Mouse (Mus musculus): ENCODE measurements around the gene Gm10577.

Gene Gm10577

GRCm38 (mm10) chr4:101020596-101020995 is at the start of gene Gm10577:
Gene Gm10577 (minus strand): TSS chr4:101020696.
- no peak for DNase-seq

DNA sequence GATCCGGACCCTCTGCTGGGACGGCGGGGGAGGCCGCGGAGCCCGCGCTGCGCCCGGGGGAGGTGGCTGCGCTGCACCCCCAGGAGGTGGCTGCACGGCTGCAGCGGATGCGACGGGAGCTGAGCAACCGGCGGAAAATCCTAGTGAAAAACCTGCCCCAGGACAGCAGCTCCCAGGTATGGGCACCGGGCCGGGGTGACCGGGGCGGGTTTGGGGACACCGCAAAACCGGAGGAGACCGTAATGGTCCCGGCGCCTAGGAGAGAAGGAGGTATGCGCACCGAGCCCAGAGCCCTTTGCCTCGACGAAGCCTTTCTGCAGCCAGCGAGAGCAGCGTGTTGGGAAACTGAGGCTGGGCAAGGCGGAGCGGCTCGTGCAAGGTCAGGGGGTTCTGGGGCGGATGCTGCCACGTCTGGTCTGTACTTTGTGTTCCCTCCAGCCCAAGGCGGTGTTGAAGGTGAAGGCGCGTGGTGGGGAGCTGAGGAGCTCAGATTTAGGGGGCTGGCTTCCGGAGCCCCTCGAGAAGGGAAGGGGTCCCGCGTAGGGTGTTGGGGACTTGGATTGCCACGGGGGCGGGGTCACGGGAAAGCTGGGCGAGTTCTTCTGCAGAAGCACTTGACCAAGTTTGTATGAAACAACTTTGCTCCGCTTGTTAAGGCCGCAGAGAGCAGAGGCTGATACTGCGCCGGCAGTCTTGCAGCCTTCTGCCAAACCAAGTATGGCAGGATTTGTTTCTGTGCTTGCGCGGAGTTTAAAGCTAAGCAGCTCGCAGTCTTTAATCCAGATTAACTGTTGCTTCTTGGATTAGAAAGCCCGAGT is 48.9 kb upstream of the Gm10577 start:
- DNase-seq = peak; percentile 6

GRCm38 (mm10) chr4:101068786-101069153 is 48.3 kb upstream of the Gm10577 start, which contains the start of gene Raver2:
Gene Raver2 (plus strand): TSS chr4:101068983.
- DNase-seq = peak; percentile 20

- no peak for DNase-seq
Observed at GRCm38 (mm10) chr4:101066401-101066800, 45.9 kb upstream of the Gm10577 start.

GRCm38 (mm10) chr4:101062146-101062545 is 41.6 kb upstream of the Gm10577 start:
- no peak for DNase-seq

- no peak for DNase-seq
Observed at GRCm38 (mm10) chr4:101046576-101046975, 26.1 kb upstream of the Gm10577 start.

DNA sequence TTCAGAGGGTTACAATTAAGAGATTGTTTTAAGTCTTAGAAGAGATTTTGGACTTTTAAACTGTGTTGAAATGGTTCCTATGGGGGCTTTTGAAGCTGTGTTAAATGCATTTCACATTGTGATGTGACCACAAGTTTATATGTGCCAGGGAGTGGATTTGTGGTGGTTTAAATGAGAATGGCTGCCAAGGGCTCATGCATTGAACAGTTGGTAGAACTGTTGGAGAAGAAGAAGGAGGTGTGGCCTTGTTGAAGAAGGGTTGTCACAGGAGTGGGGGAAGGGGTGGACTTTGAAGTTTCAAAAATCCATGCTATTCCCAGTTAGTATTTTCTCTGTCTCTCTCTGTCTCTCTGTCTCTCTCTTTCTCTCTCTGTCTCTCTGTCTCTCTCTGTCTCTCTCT is 23.7 kb upstream of the Gm10577 start:
- no peak for DNase-seq

GRCm38 (mm10) chr4:101043691-101044090 is 23.2 kb upstream of the Gm10577 start:
- no peak for DNase-seq

DNA sequence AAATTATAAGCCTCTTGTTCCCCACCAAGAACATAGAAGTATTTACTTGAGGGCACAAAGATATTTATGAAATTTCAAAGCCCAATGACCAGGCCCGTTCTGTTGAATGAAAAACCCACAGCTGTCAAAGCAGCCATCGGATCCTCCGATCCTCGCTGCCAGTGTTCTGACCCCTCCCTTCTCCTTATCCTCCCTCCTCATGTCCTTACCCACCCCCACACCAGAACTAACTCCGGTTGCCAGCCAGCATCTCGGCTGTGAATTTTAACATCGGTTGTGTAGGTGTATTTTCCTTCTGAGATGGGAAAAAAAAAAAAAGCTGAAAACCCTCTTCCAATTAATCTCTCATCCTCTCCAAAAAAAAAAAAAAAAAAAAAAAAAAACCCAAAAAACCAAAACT is 16.7 kb upstream of the Gm10577 start:
- DNase-seq = no peak

DNA sequence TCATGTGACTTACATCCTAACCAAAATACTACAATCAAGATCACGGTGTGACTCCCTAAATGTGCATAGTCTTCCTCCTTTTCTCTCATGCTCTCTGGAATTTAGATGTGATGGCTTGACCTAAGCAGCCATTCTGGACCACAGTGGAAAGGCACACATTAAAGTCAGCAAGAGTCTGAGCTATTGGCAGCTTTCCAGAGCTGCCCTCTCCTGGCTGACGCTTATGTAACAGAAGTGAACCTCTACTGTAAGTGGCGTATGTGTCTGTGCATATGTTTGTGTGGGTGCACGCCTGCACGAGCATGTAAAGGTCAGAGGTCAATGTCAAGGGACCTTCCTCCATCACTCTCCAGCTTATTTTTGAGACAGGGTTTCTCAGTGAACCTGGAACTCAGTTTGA is 14.6 kb upstream of the Gm10577 start:
- DNase-seq = no peak

DNA sequence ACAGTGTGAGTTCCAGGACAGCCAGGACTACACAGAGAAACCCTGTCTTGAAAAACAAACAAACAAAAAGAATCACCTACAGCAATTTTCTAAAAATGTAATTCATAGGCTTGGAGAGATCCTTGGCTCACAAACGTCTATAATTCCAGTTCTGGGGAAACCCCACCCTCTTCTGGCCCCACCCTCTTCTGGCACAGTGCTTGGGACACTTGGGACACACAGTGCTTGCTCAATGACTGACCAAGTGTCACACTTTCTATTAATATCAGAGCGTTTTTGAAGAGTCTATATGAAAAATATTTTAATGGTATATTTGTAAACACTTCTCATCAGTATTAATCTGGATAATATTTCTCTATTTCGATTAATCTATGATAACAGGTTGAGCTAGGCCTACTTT is 12.6 kb upstream of the Gm10577 start:
- DNase-seq = no peak

GRCm38 (mm10) chr4:101027852-101028411 is 7.4 kb upstream of the Gm10577 start:
- no peak for DNase-seq

GRCm38 (mm10) chr4:101026995-101027394 is 6.5 kb upstream of the Gm10577 start:
- no peak for DNase-seq

DNA sequence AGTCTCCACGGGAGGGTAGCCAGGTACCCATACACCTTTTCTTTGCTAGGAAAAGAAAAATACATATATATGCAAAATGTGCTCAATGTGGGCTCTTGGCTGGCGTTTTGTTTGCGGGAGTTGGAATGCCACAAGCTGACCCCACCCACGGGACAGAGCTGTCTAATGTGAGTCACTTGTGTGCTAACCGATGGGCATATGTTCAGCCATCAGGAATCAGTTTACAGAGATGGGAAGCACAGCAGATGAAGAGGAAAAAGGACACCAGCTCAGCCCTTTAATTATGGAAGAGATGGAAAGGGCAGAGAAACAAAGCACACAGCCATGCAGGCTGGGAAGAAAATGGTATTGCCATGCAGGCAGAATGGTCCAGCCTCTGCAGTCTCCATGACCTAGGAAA is 6.1 kb upstream of the Gm10577 start:
- DNase-seq = no peak

DNA sequence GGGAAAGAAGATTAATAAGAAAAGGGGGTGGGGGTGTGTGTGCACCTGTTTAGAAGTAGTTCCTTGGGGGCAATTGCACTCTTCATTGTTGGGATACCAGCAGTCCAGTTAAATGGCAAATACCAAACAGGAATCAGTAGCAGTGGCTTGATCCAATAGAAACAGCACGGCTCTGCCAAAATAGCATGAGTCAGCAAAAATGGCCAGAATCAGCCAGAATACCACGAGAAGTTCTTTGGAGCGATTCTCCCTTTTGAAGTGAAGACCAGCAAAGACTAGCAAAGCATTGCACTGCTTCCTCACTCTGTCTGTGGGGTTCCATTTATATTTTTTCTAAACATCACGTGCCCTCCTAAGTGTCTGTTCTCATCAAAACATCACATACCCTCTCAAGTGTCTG is 2.7 kb downstream of the Gm10577 start:
- DNase-seq = no peak

- DNase-seq = no peak
Observed at GRCm38 (mm10) chr4:101009092-101009491, 11.4 kb downstream of the Gm10577 start.

GRCm38 (mm10) chr4:101008362-101008769 is 12.1 kb downstream of the Gm10577 start:
- DNase-seq = no peak

DNA sequence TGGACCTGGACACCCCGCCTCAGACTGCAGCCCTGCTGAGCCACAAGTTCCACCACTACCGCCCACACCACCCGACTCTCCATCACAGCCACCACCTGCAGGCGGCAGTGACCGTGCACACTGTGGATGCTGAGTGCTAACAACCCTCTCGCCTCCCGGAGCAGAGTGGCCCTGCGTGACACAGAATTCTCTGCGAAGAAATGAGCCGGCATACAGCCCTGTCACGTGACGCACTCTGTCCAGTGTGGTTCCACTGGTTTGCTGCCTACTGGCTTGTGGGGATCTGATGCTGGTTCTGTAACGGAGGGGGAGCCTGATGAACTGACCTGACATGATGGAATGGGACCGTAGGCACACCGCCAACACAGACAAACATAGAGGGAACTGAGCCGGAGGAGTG is 17.5 kb downstream of the Gm10577 start:
- no peak for DNase-seq

GRCm38 (mm10) chr4:101001073-101001472 is 19.4 kb downstream of the Gm10577 start:
- DNase-seq = no peak

DNA sequence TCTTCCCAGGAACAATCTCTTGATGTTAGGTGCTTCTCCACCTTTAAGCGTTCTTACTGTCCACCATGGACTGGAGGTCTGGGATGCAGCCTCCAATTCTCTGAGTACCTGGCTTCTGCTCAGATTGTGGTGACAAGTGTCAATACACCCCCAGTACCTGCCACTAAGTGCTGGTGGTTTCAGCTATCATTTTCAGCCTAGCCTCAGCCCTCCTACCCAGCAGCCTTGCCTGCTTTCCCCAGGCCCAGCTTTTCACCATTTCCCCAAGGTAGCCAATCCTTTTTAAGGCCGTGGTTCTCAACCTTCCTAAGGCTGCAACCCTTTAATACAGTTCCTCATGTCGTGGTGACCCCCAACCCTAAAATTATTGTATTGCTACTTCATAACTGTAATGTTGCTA is 19.9 kb downstream of the Gm10577 start:
- DNase-seq = no peak

DNA sequence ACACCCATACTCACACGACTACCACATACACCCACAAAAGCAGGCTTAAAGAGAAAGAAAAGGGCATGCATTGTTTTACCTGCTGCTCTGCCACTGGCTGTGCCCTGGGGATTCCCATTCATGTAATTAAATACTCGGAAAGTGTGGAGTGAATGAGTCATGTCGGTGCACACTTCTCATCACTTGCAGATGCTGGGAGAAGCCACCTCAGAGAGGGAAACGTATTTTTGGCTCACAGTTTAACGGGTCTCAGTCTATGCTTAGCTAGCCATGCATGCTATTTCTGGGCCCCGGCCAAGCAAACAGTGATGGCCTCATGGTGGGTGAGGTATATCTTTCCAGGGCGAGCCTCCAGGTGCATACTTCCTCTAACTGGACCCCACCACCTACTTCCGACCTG is 21.6 kb downstream of the Gm10577 start:
- DNase-seq = no peak

DNA sequence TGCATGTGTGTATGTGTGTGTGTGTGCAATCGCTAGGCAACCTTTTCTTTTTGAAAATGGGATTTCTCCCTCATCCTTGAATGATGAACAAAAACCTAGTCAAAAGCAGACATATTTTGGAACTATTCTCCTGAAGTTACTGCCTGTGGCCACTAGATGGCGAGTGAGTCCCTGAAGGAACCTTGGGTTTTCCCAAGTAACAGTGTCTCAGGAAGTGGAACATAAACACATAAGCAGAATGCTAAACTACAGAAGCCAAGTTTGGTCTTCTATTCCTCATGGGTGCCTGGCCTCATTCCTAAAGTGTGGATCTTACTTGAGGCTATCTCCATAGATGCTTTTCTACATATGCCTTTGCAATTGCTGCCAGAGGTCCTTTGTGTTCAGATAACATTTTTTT is 22.4 kb downstream of the Gm10577 start:
- DNase-seq = no peak

- DNase-seq = no peak
Observed at GRCm38 (mm10) chr4:100996060-100996651, 24.3 kb downstream of the Gm10577 start.

DNA sequence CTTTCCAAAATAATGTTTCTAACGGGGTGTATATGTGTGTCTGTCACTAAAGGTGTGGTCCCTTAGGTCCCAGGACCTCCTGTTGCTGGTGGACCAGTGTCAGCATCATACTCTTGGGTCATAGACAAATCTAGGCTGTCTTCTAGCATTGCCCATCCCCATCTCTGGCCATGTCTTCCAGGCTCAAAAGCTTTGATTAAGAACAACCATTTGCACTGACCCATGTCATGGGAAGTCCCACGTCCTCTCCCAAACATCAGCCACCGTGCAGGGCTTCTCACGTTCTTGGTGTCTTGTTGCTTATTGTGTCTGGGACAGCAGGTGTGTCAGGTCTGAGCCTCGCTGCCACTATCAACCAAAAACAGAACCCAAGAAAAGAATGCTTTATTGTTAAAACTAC is 24.9 kb downstream of the Gm10577 start:
- DNase-seq = no peak
